Mouse (Mus musculus): Measurements from ENCODE around the gene Tcp10c. TPM values are rescaled to one million over a fixed set of nuclear protein-coding genes. Genes with fewer than 3 reads are reported as not detected.
A peak's percentile ranks its signal among the peaks of the same experiment; 100 is the strongest.
"Not testable (repeated sequence)": the region's sequence is repeated elsewhere in the genome, so short reads cannot be mapped to it uniquely, and the experiment has no call there.

The Tcp10c gene
- polyA plus RNA-seq (2015; fragmentation: Nextera tagmentation; extraction: Ambion mirVana), result not detected in 2 replicates

- H3K4me2 ChIP-seq (replicated peaks; ENCODE audit: low read depth); H3K27me3 ChIP-seq (ENCODE audit: control insufficient read depth, insufficient read depth, low read length); ATAC-seq (ENCODE audit: low FRiP score, low TSS enrichment); H3K9me3 ChIP-seq (ENCODE audit: control insufficient read depth, low read length); DNase-seq (ENCODE audit: low spot score); H3K9ac ChIP-seq (ENCODE audit: low read length); H3K4me1 ChIP-seq (replicated peaks; ENCODE audit: control insufficient read depth, insufficient read depth); H3K27ac ChIP-seq (replicated peaks); H3K36me3 ChIP-seq (ENCODE audit: control insufficient read depth, insufficient read depth, low read length); H3K4me3 ChIP-seq (ENCODE audit: low read depth, low read length): not testable (repeated sequence)
- WGBS, result 89% methylated on average over 4 of the region's 4 CpGs
Measured at GRCm38 (mm10) chr17:13354521-13354920, at the start of gene Tcp10c. Gene Tcp10c, plus strand, starts transcription at chr17:13354572.

DNA sequence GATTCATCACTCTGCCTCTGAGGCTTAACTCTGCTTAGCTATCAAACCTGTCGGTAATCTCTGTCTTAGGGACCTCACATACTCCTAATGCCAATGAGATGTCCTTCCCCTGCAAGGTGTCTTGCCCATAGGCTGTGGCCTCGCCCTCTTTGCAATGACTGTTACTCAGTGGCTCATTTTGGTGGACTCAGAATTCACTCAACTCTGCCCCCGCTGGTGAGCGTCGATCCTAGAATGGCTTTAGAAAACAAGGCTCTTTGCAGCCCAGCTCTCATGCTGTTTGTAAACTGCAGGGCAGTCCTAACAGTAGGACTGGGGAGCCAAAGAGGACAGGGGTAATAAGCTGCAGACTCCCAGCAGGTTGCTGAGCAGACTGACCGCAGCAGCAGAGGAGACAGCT, 46.5 kb upstream of the Tcp10c start:
- not testable (repeated sequence) for DNase-seq (ENCODE audit: low spot score); H3K4me2 ChIP-seq (replicated peaks; ENCODE audit: low read depth); H3K36me3 ChIP-seq (ENCODE audit: control insufficient read depth, insufficient read depth, low read length); H3K9ac ChIP-seq (ENCODE audit: low read length); H3K27me3 ChIP-seq (ENCODE audit: control insufficient read depth, insufficient read depth, low read length); H3K9me3 ChIP-seq (ENCODE audit: control insufficient read depth, low read length); H3K4me1 ChIP-seq (replicated peaks; ENCODE audit: control insufficient read depth, insufficient read depth); H3K27ac ChIP-seq (replicated peaks); H3K4me3 ChIP-seq (ENCODE audit: low read depth, low read length)
- WGBS, result 75% methylated on average over 5 of the region's 6 CpGs
- ATAC-seq (ENCODE audit: low FRiP score, low TSS enrichment), result 0 out of 2 replicates have a peak, but pooled peaks have one; percentile 9
- TF ChIP-seq CTCF (IDR thresholded peaks at IDR 0.05; ENCODE audit: low read depth), result peak; percentile 5; the same call in 1 of the 2 replicates

DNA sequence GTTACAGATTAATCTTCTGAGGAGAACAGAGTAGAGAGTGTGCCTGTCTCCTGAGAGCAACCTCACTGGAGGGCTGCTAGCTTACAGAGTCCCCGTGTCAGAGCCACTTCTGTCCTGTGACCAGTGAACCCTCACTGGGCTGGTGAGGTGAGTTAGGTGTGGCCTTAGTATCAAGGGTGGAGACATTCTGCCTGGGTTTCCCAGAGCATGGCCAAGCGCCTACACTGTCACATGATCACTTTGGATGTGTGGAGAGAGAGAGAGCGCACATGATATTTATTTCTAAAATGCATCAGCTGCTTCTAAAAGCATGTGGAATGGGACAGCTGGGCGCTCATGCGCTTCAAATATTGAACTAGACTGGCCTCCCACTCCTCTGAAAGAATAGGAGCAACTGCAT, 46.0 kb upstream of the Tcp10c start:
- 80% methylated on average over 5 of the region's 5 CpGs for WGBS
- H3K27ac ChIP-seq (replicated peaks); H3K4me3 ChIP-seq (ENCODE audit: low read depth, low read length); H3K9ac ChIP-seq (ENCODE audit: low read length); DNase-seq (ENCODE audit: low spot score); H3K4me2 ChIP-seq (replicated peaks; ENCODE audit: low read depth); H3K4me1 ChIP-seq (replicated peaks; ENCODE audit: control insufficient read depth, insufficient read depth); H3K9me3 ChIP-seq (ENCODE audit: control insufficient read depth, low read length); H3K27me3 ChIP-seq (ENCODE audit: control insufficient read depth, insufficient read depth, low read length); H3K36me3 ChIP-seq (ENCODE audit: control insufficient read depth, insufficient read depth, low read length): not testable (repeated sequence)
- ATAC-seq (ENCODE audit: low FRiP score, low TSS enrichment), result peak; percentile 83

GRCm38 (mm10) chr17:13308746-13309145, 45.6 kb upstream of the Tcp10c start:
- DNase-seq (ENCODE audit: low spot score), result peak; percentile 61
- peak; percentile 83 for ATAC-seq (ENCODE audit: low FRiP score, low TSS enrichment)

DNA sequence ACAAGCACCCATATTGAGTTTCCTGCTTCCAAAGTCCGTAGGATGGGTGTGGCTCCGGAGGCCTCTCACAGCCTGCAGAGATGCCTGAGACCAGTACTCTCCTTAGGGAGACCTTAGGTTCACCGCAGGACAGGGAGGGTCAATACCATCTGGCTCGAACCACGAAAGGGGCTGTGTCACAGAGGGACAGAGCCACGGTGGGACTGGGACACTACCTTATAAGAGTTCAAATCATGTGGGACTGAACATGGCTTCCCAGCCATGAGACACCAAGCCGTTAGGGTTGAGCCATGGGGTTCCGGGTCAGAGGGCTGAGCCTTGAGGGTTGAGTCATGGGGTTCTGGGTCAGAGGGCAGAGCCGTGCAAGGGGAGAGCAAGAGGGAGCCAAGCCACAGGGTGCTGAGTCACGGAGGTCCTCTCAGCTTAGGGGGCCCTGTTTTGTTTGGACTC, 45.2 kb upstream of the Tcp10c start:
- not testable (repeated sequence) for H3K27ac ChIP-seq (replicated peaks); H3K36me3 ChIP-seq (ENCODE audit: control insufficient read depth, insufficient read depth, low read length); DNase-seq (ENCODE audit: low spot score); H3K4me2 ChIP-seq (replicated peaks; ENCODE audit: low read depth); H3K4me1 ChIP-seq (replicated peaks; ENCODE audit: control insufficient read depth, insufficient read depth); H3K9me3 ChIP-seq (ENCODE audit: control insufficient read depth, low read length); H3K4me3 ChIP-seq (ENCODE audit: low read depth, low read length); H3K9ac ChIP-seq (ENCODE audit: low read length); H3K27me3 ChIP-seq (ENCODE audit: control insufficient read depth, insufficient read depth, low read length)
- WGBS, result 87% methylated on average over 10 of the region's 10 CpGs
- peak; percentile 73 for ATAC-seq (ENCODE audit: low FRiP score, low TSS enrichment)

More at GRCm38 (mm10) chr17:13308746-13309145, 45.6 kb upstream of the Tcp10c start:
- 85% methylated on average over 4 of the region's 4 CpGs for whole genome bisulfite sequencing
- H3K9ac ChIP-seq (ENCODE audit: low read length); H3K9me3 ChIP-seq (ENCODE audit: control insufficient read depth, low read length); H3K27ac ChIP-seq (replicated peaks); H3K4me1 ChIP-seq (replicated peaks; ENCODE audit: control insufficient read depth, insufficient read depth); H3K36me3 ChIP-seq (ENCODE audit: control insufficient read depth, insufficient read depth, low read length); H3K27me3 ChIP-seq (ENCODE audit: control insufficient read depth, insufficient read depth, low read length); H3K4me3 ChIP-seq (ENCODE audit: low read depth, low read length); H3K4me2 ChIP-seq (replicated peaks; ENCODE audit: low read depth): not testable (repeated sequence)

DNA sequence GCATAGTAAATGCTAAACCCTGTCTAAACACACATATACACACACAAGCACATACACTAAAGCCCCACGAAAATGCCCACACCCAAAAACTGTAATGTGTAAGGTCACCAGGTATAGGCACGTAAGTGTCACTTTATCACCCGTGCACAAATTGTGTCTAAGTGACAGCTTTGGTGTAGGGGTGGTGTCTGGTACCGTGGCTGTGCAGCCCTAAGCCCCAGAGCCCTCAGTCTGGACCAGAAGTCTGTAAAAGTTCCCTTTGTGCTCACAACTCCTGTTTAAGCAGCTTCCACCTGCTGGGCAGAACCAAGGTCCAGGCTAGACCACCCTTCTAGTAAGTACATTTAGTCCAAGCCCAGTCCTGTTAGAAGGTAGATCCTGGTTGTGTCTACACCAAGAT, 24.4 kb upstream of the Tcp10c start:
- not testable (repeated sequence) for ATAC-seq (ENCODE audit: low FRiP score, low TSS enrichment); H3K27ac ChIP-seq (replicated peaks); H3K27me3 ChIP-seq (ENCODE audit: control insufficient read depth, insufficient read depth, low read length); H3K4me2 ChIP-seq (replicated peaks; ENCODE audit: low read depth); H3K4me1 ChIP-seq (replicated peaks; ENCODE audit: control insufficient read depth, insufficient read depth); H3K36me3 ChIP-seq (ENCODE audit: control insufficient read depth, insufficient read depth, low read length); H3K4me3 ChIP-seq (ENCODE audit: low read depth, low read length); H3K9ac ChIP-seq (ENCODE audit: low read length); DNase-seq (ENCODE audit: low spot score); H3K9me3 ChIP-seq (ENCODE audit: control insufficient read depth, low read length)
- 78% methylated on average over 4 of the region's 4 CpGs for WGBS

DNA sequence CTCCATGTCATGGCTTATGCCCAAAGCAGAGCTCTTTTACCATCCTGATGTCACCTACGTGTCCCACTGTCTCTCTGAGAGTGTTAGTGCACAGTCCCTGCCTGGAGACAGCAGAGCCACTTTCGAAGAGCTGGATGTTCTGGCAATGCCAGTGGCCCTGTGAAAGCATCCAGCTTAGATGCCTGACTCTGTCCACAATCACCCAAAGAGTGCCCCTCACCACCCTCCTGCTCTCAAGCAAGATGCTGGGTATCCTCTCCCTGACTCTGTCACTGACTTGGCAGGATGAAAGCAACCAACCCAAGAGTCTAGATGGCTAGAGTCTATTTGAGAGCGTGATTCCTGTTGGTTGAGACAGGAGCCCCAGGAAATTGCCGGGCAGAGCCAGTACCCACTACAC, 23.2 kb upstream of the Tcp10c start:
- H3K4me2 ChIP-seq (replicated peaks; ENCODE audit: low read depth); H3K4me3 ChIP-seq (ENCODE audit: low read depth, low read length); DNase-seq (ENCODE audit: low spot score); H3K4me1 ChIP-seq (replicated peaks; ENCODE audit: control insufficient read depth, insufficient read depth); H3K36me3 ChIP-seq (ENCODE audit: control insufficient read depth, insufficient read depth, low read length); H3K27me3 ChIP-seq (ENCODE audit: control insufficient read depth, insufficient read depth, low read length); H3K27ac ChIP-seq (replicated peaks); H3K9me3 ChIP-seq (ENCODE audit: control insufficient read depth, low read length); H3K9ac ChIP-seq (ENCODE audit: low read length): not testable (repeated sequence)
- 70% methylated on average over 3 of the region's 4 CpGs for WGBS
- ATAC-seq (ENCODE audit: low FRiP score, low TSS enrichment), result peak; percentile 24; the same call in 1 of the 2 replicates

- not testable (repeated sequence) for H3K4me2 ChIP-seq (replicated peaks; ENCODE audit: low read depth); H3K27me3 ChIP-seq (ENCODE audit: control insufficient read depth, insufficient read depth, low read length); ATAC-seq (ENCODE audit: low FRiP score, low TSS enrichment); H3K36me3 ChIP-seq (ENCODE audit: control insufficient read depth, insufficient read depth, low read length); H3K9me3 ChIP-seq (ENCODE audit: control insufficient read depth, low read length); H3K4me1 ChIP-seq (replicated peaks; ENCODE audit: control insufficient read depth, insufficient read depth); H3K27ac ChIP-seq (replicated peaks); DNase-seq (ENCODE audit: low spot score); H3K9ac ChIP-seq (ENCODE audit: low read length); H3K4me3 ChIP-seq (ENCODE audit: low read depth, low read length)
- WGBS, result 85% methylated on average over 8 of the region's 8 CpGs
Measured at GRCm38 (mm10) chr17:13332496-13332895, 21.9 kb upstream of the Tcp10c start.
